Mouse (Mus musculus): ENCODE measurements around the gene Ino80e. TPM values are rescaled to one million over a fixed set of nuclear protein-coding genes. Genes with fewer than 3 reads are reported as not detected.

Ino80e gene
- polyA plus RNA-seq, 1 experiment = 62.4 TPM

GRCm38 (mm10) chr7:126868003-126868402 lies 5.8 kb upstream of the Ino80e start:
- H3K79me2 ChIP-seq (ENCODE audit: control insufficient read depth, insufficient read depth) = no peaks in the 10 kb centered on the region
- H3K4me2 ChIP-seq (ENCODE audit: low read depth) = no peak overlapping the region
- no peaks in the 10 kb centered on the region for H3K27me3 ChIP-seq (ENCODE audit: control insufficient read depth, insufficient read depth, insufficient read length)
- H3ac ChIP-seq (ENCODE audit: control insufficient read depth, insufficient read length) = no peak overlapping the region
- H3K36me3 ChIP-seq (ENCODE audit: control insufficient read depth, insufficient read depth) = peaks cover 13% of the 10 kb centered on the region
- TF ChIP-seq TCF3 (IDR thresholded peaks at IDR 0.05; ENCODE audit: insufficient read length, low read depth) = no peak
- no peak for TF ChIP-seq TCF12 (IDR thresholded peaks at IDR 0.05; ENCODE audit: insufficient read depth, poor library complexity, severe bottlenecking)
- no peak for TF ChIP-seq MAX (IDR thresholded peaks at IDR 0.05; ENCODE audit: low read depth)
- no peak for TF ChIP-seq SRF (IDR thresholded peaks at IDR 0.05; ENCODE audit: control insufficient read depth, insufficient read length, low read depth)
- no peak for TF ChIP-seq MYOG (IDR thresholded peaks at IDR 0.05; ENCODE audit: control insufficient read depth in 1 of 3, insufficient read depth in 1 of 3, insufficient read length in 2 of 3, low read depth in 2 of 3)
- TF ChIP-seq MYOD1 (IDR thresholded peaks at IDR 0.05; ENCODE audit: control insufficient read depth in 1 of 3, insufficient read length in 2 of 3, low read depth in 2 of 3) = no peak
- no peak for TF ChIP-seq USF1 (IDR thresholded peaks at IDR 0.05; ENCODE audit: low read depth)
- no peak for TF ChIP-seq E2F4 (IDR thresholded peaks at IDR 0.05; ENCODE audit: insufficient read depth)
- no peak for TF ChIP-seq REST (IDR thresholded peaks at IDR 0.05; ENCODE audit: insufficient read depth, insufficient read length)
- no peak for TF ChIP-seq CEBPB (IDR thresholded peaks at IDR 0.05; ENCODE audit: insufficient read depth, poor library complexity, severe bottlenecking)
- no peak for TF ChIP-seq POLR2A (IDR thresholded peaks at IDR 0.05; ENCODE audit: insufficient read length, low read depth)
- no peak for TF ChIP-seq POLR2AphosphoS2 (IDR thresholded peaks at IDR 0.05; ENCODE audit: insufficient read length, low read depth)
- no peak overlapping the region for H3K4me3 ChIP-seq

GRCm38 (mm10) chr7:126867534-126867933 lies 5.4 kb upstream of the Ino80e start:
- no peak overlapping the region for H3ac ChIP-seq (ENCODE audit: control insufficient read depth, insufficient read length)
- no peaks in the 10 kb centered on the region for H3K79me2 ChIP-seq (ENCODE audit: control insufficient read depth, insufficient read depth)
- no peaks in the 10 kb centered on the region for H3K27me3 ChIP-seq (ENCODE audit: control insufficient read depth, insufficient read depth, insufficient read length)
- no peak overlapping the region for H3K4me3 ChIP-seq
- no peak for TF ChIP-seq CEBPB (IDR thresholded peaks at IDR 0.05; ENCODE audit: insufficient read depth, poor library complexity, severe bottlenecking)
- TF ChIP-seq MYOD1 (IDR thresholded peaks at IDR 0.05; ENCODE audit: control insufficient read depth in 1 of 3, insufficient read length in 2 of 3, low read depth in 2 of 3) = no peak
- no peak for TF ChIP-seq SRF (IDR thresholded peaks at IDR 0.05; ENCODE audit: control insufficient read depth, insufficient read length, low read depth)
- TF ChIP-seq MAX (IDR thresholded peaks at IDR 0.05; ENCODE audit: low read depth) = no peak
- no peak for TF ChIP-seq TCF12 (IDR thresholded peaks at IDR 0.05; ENCODE audit: insufficient read depth, poor library complexity, severe bottlenecking)
- TF ChIP-seq MYOG (IDR thresholded peaks at IDR 0.05; ENCODE audit: control insufficient read depth in 1 of 3, insufficient read depth in 1 of 3, insufficient read length in 2 of 3, low read depth in 2 of 3) = no peak
- no peak for TF ChIP-seq POLR2A (IDR thresholded peaks at IDR 0.05; ENCODE audit: insufficient read length, low read depth)
- no peak for TF ChIP-seq E2F4 (IDR thresholded peaks at IDR 0.05; ENCODE audit: insufficient read depth)
- no peak for TF ChIP-seq TCF3 (IDR thresholded peaks at IDR 0.05; ENCODE audit: insufficient read length, low read depth)
- no peak for TF ChIP-seq REST (IDR thresholded peaks at IDR 0.05; ENCODE audit: insufficient read depth, insufficient read length)
- TF ChIP-seq USF1 (IDR thresholded peaks at IDR 0.05; ENCODE audit: low read depth) = no peak
- TF ChIP-seq POLR2AphosphoS2 (IDR thresholded peaks at IDR 0.05; ENCODE audit: insufficient read length, low read depth) = no peak
- H3K36me3 ChIP-seq (ENCODE audit: control insufficient read depth, insufficient read depth) = peaks cover 8% of the 10 kb centered on the region
- no peak overlapping the region for H3K4me2 ChIP-seq (ENCODE audit: low read depth)

- Histone ChIP-seq H3ac (ENCODE audit: control insufficient read depth, insufficient read length) (peak overlapping the region; percentile 47), H3K79me2 (ENCODE audit: control insufficient read depth, insufficient read depth) (peaks cover 12% of the 10 kb centered on the region), H3K4me3 (peak overlapping the region; percentile 89)
These were observed 1.6 kb upstream of the Ino80e start for GRCm38 (mm10) chr7:126863791-126864190.

GRCm38 (mm10) chr7:126861429-126862130 lies 597 bp downstream of the Ino80e start, which contains the start of gene Hirip3:
Hirip3 (plus strand) TSS chr7:126861972.
- H3K36me3 ChIP-seq (ENCODE audit: control insufficient read depth, insufficient read depth) = no peaks in the 10 kb centered on the region
- H3K4me3 ChIP-seq = peak within 1 kb of the TSS; percentile 89
- peak within 1 kb of the TSS; percentile 92 for H3K4me2 ChIP-seq (ENCODE audit: low read depth)
- peaks cover 12% of the 10 kb centered on the region for H3K79me2 ChIP-seq (ENCODE audit: control insufficient read depth, insufficient read depth)
- TF ChIP-seq MYOD1 (IDR thresholded peaks at IDR 0.05; ENCODE audit: control insufficient read depth in 1 of 3, insufficient read length in 2 of 3, low read depth in 2 of 3) (no peak), POLR2A (IDR thresholded peaks at IDR 0.05; ENCODE audit: insufficient read length, low read depth) (peak; percentile 77), REST (IDR thresholded peaks at IDR 0.05; ENCODE audit: insufficient read depth, insufficient read length) (no peak), USF1 (IDR thresholded peaks at IDR 0.05; ENCODE audit: low read depth) (no peak), MAX (IDR thresholded peaks at IDR 0.05; ENCODE audit: low read depth) (no peak), SRF (IDR thresholded peaks at IDR 0.05; ENCODE audit: control insufficient read depth, insufficient read length, low read depth) (no peak), CEBPB (IDR thresholded peaks at IDR 0.05; ENCODE audit: insufficient read depth, poor library complexity, severe bottlenecking) (no peak), POLR2AphosphoS2 (IDR thresholded peaks at IDR 0.05; ENCODE audit: insufficient read length, low read depth) (peak; percentile 81), E2F4 (IDR thresholded peaks at IDR 0.05; ENCODE audit: insufficient read depth) (no peak), MYOG (IDR thresholded peaks at IDR 0.05; ENCODE audit: control insufficient read depth in 1 of 3, insufficient read depth in 1 of 3, insufficient read length in 2 of 3, low read depth in 2 of 3) (no peak), TCF12 (IDR thresholded peaks at IDR 0.05; ENCODE audit: insufficient read depth, poor library complexity, severe bottlenecking) (no peak), TCF3 (IDR thresholded peaks at IDR 0.05; ENCODE audit: insufficient read length, low read depth) (no peak)
- H3ac ChIP-seq (ENCODE audit: control insufficient read depth, insufficient read length) = peak within 1 kb of the TSS; percentile 47
- H3K27me3 ChIP-seq (ENCODE audit: control insufficient read depth, insufficient read depth, insufficient read length) = no peaks in the 10 kb centered on the region

More at GRCm38 (mm10) chr7:126863791-126864190, 1.6 kb upstream of the Ino80e start:
- H3K27me3 ChIP-seq (ENCODE audit: control insufficient read depth, insufficient read depth, insufficient read length) = no peaks in the 10 kb centered on the region
- no peak for TF ChIP-seq MYOG (IDR thresholded peaks at IDR 0.05; ENCODE audit: control insufficient read depth in 1 of 3, insufficient read depth in 1 of 3, insufficient read length in 2 of 3, low read depth in 2 of 3)
- peak; percentile 73 for TF ChIP-seq POLR2AphosphoS2 (IDR thresholded peaks at IDR 0.05; ENCODE audit: insufficient read length, low read depth)
- no peak overlapping the region for H3K4me2 ChIP-seq (ENCODE audit: low read depth)
- peaks cover 6% of the 10 kb centered on the region for H3K36me3 ChIP-seq (ENCODE audit: control insufficient read depth, insufficient read depth)
